Mouse (Mus musculus): ENCODE results near the gene Ntrk2.

- TF ChIP-seq POLR2A (IDR thresholded peaks at IDR 0.05; ENCODE audit: low read depth, low read length) (no peak), CTCF (IDR thresholded peaks at IDR 0.05; ENCODE audit: extremely low read depth, insufficient read length, insufficient replicate concordance, low read depth, low read length) (no peak)
These were observed 133.8 kb downstream of the Ntrk2 start for GRCm38 (mm10) chr13:58940208-58940607.
